Comparison of ENCODE assay signal across 8 mouse cellular contexts in the genomic region with DNA sequence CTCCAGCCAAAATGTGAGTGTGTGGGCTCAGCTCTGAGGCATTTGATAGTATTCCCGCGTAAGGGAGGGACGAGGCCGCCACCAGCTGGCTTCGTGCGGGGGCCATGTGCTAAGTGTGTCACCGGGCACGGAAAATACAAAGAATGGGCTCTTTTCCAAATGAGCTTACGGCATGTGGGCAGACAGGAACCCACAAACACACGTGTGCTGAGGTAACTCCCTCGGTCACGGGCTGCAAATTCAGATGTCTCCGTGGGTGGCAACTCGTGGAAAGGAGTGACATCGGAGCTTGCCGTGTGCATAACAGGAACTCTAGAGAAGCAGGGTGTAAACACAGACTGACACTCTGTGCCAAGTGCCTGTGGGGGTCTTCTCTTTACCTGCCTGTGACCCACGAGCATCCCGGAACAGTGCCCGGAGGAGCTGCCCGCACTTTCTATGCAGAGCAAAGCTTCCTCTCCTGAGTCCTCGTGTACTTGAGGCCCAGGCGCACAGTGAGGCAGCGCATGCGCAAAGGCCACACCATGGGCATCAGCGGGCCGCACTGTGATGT.
DNase-seq lines count a peak whose midpoint lies in the region; ATAC-seq and TF ChIP-seq lines count a peak whose summit lies in the region.

No protein-coding gene starts in this region.

- no peak overlapping the region for H3K9ac ChIP-seq in heart, adult 2 months (ENCODE audit: low read depth, low read length)
- H3K9ac ChIP-seq in stomach, embryonic 15.5 days, result no peak overlapping the region

- H3K4me2 ChIP-seq in stomach, embryonic 15.5 days, result peak overlapping the region; percentile 13; the same call in 1 of the 2 replicates

- peaks cover 2% of the 10 kb centered on the region; the same call in 1 of the 2 replicates for H3K4me1 ChIP-seq in heart, adult 2 months (ENCODE audit: control insufficient read depth, insufficient read depth, low read length)
- peaks cover 13% of the 10 kb centered on the region; the same call in 1 of the 2 replicates for H3K4me1 ChIP-seq in heart, embryonic 10.5 days
- H3K4me1 ChIP-seq in stomach, embryonic 15.5 days, result peaks cover 11% of the 10 kb centered on the region

- no peaks in the 10 kb centered on the region for H3K9me3 ChIP-seq in heart, embryonic 10.5 days
- no peaks in the 10 kb centered on the region for H3K9me3 ChIP-seq in stomach, embryonic 15.5 days

- H3K27me3 ChIP-seq in heart, adult 2 months (ENCODE audit: control insufficient read depth, insufficient read depth, low read length), result no peaks in the 10 kb centered on the region
- H3K27me3 ChIP-seq in heart, embryonic 10.5 days (ENCODE audit: insufficient read depth, poor library complexity, severe bottlenecking), result no peaks in the 10 kb centered on the region
- no peaks in the 10 kb centered on the region for H3K27me3 ChIP-seq in stomach, embryonic 15.5 days (replicated peaks)

- intact Hi-C loops in heart, adult 2 months (cut with DNase I), result no loop called here

- WGBS in heart, adult 2 months, result 74% methylated on average over 26 of the region's 26 CpGs
- WGBS in heart, embryonic 10.5 days, result 91% methylated on average over 26 of the region's 26 CpGs
- WGBS in stomach, embryonic 15.5 days, result 67% methylated on average over 26 of the region's 26 CpGs

- no peak for TF ChIP-seq POLR2A in heart, adult 2 months (IDR thresholded peaks at IDR 0.05; ENCODE audit: insufficient read depth, low read depth, low read length)

- ATAC-seq in stomach, embryonic 15.5 days (ENCODE audit: insufficient read depth, low FRiP score, low read depth), result no peak

- no peak for DNase-seq in heart, adult 2 months
- DNase-seq in heart, embryonic 10.5 days (ENCODE audit: low spot score), result no peak
- peak; percentile 87 for DNase-seq in brain, adult 2 months (ENCODE audit: low read depth, low spot score)
- peak; percentile 51 to 81 for DNase-seq in frontal cortex, adult 2 months (ENCODE audit: extremely low spot score in 1 of 2, low spot score in 1 of 2)
- DNase-seq in layer of hippocampus, postnatal 14 days (ENCODE audit: low spot score in 2 of 2), result peak; percentile 62 to 86
- no peak for DNase-seq in yolk sac, embryonic 10.5 days (ENCODE audit: low spot score)
- DNase-seq in thymus, postnatal 10 days (ENCODE audit: low spot score in 2 of 2), result no peak

- no peak for TF ChIP-seq EP300 in heart, adult 2 months (IDR thresholded peaks at IDR 0.05; ENCODE audit: insufficient read depth, low read depth, low read length)

- no peak overlapping the region for H3K4me3 ChIP-seq in heart, adult 2 months
- H3K4me3 ChIP-seq in heart, embryonic 10.5 days, result no peak overlapping the region
- H3K4me3 ChIP-seq in stomach, embryonic 15.5 days (replicated peaks), result no peak overlapping the region

- H3K36me3 ChIP-seq in heart, adult 2 months (ENCODE audit: control insufficient read depth, insufficient read depth, low read length), result no peaks in the 10 kb centered on the region
- no peaks in the 10 kb centered on the region for H3K36me3 ChIP-seq in heart, embryonic 10.5 days
- H3K36me3 ChIP-seq in stomach, embryonic 15.5 days, result no peaks in the 10 kb centered on the region

- H3K27ac ChIP-seq in heart, adult 2 months, result peak overlapping the region; percentile 9; the same call in 1 of the 2 replicates
- H3K27ac ChIP-seq in heart, embryonic 10.5 days, result no peak overlapping the region
- H3K27ac ChIP-seq in stomach, embryonic 15.5 days, result peak overlapping the region; percentile 63

- TF ChIP-seq CTCF in heart, adult 2 months (IDR thresholded peaks at IDR 0.05), result no peak

- no peaks in the 10 kb centered on the region for H3K79me2 ChIP-seq in heart, adult 2 months (replicated peaks; ENCODE audit: control insufficient read depth, insufficient read depth, low read length)

Comparison
In these comparisons a context has a peak if more than half of its experiments do, and no peak if none do; other contexts are left out.
1. DNase-seq: peak in brain, adult 2 months (single experiment), frontal cortex, adult 2 months (2 of 2) and layer of hippocampus, postnatal 14 days (2 of 2); none in heart, adult 2 months (0 of 2), heart, embryonic 10.5 days (single experiment), yolk sac, embryonic 10.5 days (single experiment) and thymus, postnatal 10 days (0 of 2).